Mouse (Mus musculus): ENCODE results near the gene Vamp3. TPM values are rescaled to one million over a fixed set of nuclear protein-coding genes. Genes with fewer than 3 reads are reported as not detected.

Vamp3 gene
- polyA plus RNA-seq, 1 experiment from 2014 or later = 127 TPM

DNA sequence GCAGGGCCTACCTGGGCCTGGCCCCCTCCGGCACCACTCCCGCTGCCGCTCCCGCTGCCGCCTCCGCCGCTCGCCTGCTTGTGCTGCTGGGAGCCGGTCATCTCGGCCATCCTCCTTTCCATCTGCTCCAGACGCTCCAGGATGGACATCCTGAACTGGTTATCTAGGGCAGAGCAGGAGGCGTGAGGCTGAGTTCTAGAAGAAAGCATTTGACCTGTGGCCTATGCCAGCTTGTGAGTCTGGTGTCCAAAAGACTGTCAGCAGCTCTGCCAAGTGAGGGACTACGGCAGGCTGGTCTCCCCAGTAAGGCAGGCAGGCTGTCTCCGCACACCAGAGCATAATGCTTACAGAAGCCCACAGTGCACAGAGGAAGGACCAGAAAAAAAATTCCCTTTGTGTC, 31.1 kb upstream of the Vamp3 start:
- 87% methylated on average over 14 of the region's 14 CpGs for WGBS
- Histone ChIP-seq H3K9me3 (ENCODE audit: low read length) (no peaks in the 10 kb centered on the region), H3K27me3 (ENCODE audit: insufficient read depth, low read length) (no peaks in the 10 kb centered on the region), H3K9ac (replicated peaks; ENCODE audit: low read length) (no peak overlapping the region), H3K36me3 (ENCODE audit: insufficient read depth, low read length) (peaks cover 4% of the 10 kb centered on the region; the same call in 1 of the 2 replicates), H3K27ac (ENCODE audit: low read length) (no peak overlapping the region), H3K4me3 (ENCODE audit: low read length) (no peak overlapping the region), H3K4me1 (ENCODE audit: insufficient read depth, low read length) (peaks cover 7% of the 10 kb centered on the region), H3K4me2 (replicated peaks; ENCODE audit: low read depth, low read length) (no peak overlapping the region)
- no peak for ATAC-seq (ENCODE audit: low FRiP score, low TSS enrichment)

DNA sequence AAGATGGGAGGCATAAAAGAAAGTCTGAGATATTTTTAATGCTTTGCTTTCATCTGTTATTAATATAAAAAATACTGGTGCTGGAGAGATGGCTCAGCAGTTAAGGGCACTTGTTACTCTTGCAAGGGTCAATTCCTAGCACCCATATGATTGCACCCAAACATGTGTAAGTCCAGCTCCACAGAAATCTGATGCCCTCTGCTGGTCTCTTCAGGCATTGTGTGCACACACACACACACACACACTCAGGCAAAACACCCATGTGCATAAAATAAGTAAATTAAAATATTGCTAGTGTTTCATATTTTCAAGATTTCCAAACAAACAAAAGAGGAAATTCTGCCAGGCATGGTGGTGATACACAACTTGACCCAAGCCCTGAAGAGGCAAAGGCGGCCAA, 29.6 kb upstream of the Vamp3 start:
- H3K9me3 ChIP-seq (ENCODE audit: low read length) = no peaks in the 10 kb centered on the region
- no peaks in the 10 kb centered on the region for H3K27me3 ChIP-seq (ENCODE audit: insufficient read depth, low read length)
- H3K9ac ChIP-seq (replicated peaks; ENCODE audit: low read length) = no peak overlapping the region
- H3K27ac ChIP-seq (ENCODE audit: low read length) = no peak overlapping the region
- 100% methylated on average over 1 of the region's 1 CpGs for WGBS
- H3K4me2 ChIP-seq (replicated peaks; ENCODE audit: low read depth, low read length) = no peak overlapping the region
- H3K4me1 ChIP-seq (ENCODE audit: insufficient read depth, low read length) = peaks cover 7% of the 10 kb centered on the region
- peaks cover 4% of the 10 kb centered on the region; the same call in 1 of the 2 replicates for H3K36me3 ChIP-seq (ENCODE audit: insufficient read depth, low read length)
- H3K4me3 ChIP-seq (ENCODE audit: low read length) = no peak overlapping the region
- no peak for ATAC-seq (ENCODE audit: low FRiP score, low TSS enrichment)

DNA sequence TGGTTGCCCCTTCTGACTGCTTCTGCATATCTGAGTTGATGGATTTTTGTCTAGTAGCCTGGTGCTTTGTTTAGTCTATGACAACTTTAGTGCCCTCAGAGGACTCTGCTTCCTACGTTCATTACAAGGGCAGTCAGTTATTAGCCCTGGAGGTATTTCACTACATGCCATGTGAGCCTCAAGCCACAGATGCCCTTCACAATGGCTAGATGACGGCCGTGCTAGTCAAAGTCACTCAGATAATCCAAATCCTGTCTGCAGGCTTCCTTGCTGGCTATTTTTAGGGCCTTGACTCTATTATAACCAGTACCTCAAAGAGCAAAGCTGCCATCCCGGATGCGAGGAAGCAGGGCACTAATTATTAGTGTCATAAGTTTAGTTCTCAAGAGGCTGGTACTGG, 25.3 kb upstream of the Vamp3 start:
- Histone ChIP-seq H3K4me2 (replicated peaks; ENCODE audit: low read depth, low read length) (no peak overlapping the region), H3K4me1 (ENCODE audit: insufficient read depth, low read length) (0 out of 2 replicates have a peak, but pooled peaks cover 5% of the 10 kb centered on the region), H3K9me3 (ENCODE audit: low read length) (no peaks in the 10 kb centered on the region), H3K4me3 (ENCODE audit: low read length) (no peak overlapping the region), H3K36me3 (ENCODE audit: insufficient read depth, low read length) (peaks cover 8% of the 10 kb centered on the region), H3K27me3 (ENCODE audit: insufficient read depth, low read length) (no peaks in the 10 kb centered on the region), H3K27ac (ENCODE audit: low read length) (no peak overlapping the region), H3K9ac (replicated peaks; ENCODE audit: low read length) (no peak overlapping the region)
- 73% methylated on average over 5 of the region's 5 CpGs for WGBS
- no peak for ATAC-seq (ENCODE audit: low FRiP score, low TSS enrichment)

DNA sequence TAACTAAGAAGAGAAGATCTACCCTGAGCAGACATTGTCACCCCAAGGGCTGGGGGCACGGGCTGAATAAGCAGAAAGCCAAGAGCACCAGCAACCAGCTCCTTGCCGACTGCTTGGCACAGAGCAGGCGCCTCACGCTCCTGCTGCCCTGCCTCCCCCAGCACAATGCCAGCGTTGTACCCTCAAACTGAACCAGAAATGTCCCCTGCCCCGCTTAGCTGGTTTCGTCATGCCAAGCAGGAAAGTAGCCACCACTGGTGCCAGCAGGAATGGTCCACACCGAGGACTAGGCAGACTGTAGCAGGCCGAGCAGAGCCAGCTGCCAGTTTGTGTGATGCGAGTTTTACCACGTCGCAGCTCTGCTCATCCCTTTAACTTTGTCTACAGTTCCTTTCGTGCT, 24.2 kb upstream of the Vamp3 start:
- ATAC-seq (ENCODE audit: low FRiP score, low TSS enrichment) = no peak
- WGBS = 87% methylated on average over 13 of the region's 13 CpGs
- H3K4me3 ChIP-seq (ENCODE audit: low read length) = no peak overlapping the region
- no peak overlapping the region for H3K27ac ChIP-seq (ENCODE audit: low read length)
- H3K27me3 ChIP-seq (ENCODE audit: insufficient read depth, low read length) = no peaks in the 10 kb centered on the region
- 0 out of 2 replicates have a peak, but pooled peaks cover 5% of the 10 kb centered on the region for H3K4me1 ChIP-seq (ENCODE audit: insufficient read depth, low read length)
- peaks cover 5% of the 10 kb centered on the region for H3K36me3 ChIP-seq (ENCODE audit: insufficient read depth, low read length)
- H3K9ac ChIP-seq (replicated peaks; ENCODE audit: low read length) = no peak overlapping the region
- no peaks in the 10 kb centered on the region for H3K9me3 ChIP-seq (ENCODE audit: low read length)
- H3K4me2 ChIP-seq (replicated peaks; ENCODE audit: low read depth, low read length) = no peak overlapping the region

DNA sequence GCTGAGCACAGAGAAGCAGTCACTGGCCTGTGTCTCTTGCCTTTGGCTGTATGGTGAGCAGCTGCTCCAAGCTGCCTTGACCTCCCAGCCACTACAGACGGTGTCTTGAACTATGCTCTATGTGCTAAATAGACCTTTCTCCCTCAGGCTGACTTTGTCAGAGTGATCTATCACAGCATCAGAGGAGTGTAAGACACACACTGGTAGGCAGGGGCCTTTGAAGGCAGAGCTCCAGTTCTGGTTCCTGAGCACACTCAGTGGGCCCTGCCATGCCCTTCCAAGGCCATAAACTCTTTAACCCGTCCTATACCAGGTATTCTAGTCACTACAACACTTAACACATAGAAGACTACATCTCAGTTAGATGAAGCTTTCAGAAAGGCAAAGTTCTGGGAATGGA, 23.6 kb upstream of the Vamp3 start:
- Histone ChIP-seq H3K27ac (ENCODE audit: low read length) (0 out of 2 replicates have a peak overlapping the region, but pooled peaks have one; percentile 21), H3K4me2 (replicated peaks; ENCODE audit: low read depth, low read length) (no peak overlapping the region), H3K27me3 (ENCODE audit: insufficient read depth, low read length) (no peaks in the 10 kb centered on the region), H3K9me3 (ENCODE audit: low read length) (no peaks in the 10 kb centered on the region), H3K9ac (replicated peaks; ENCODE audit: low read length) (no peak overlapping the region), H3K4me3 (ENCODE audit: low read length) (no peak overlapping the region), H3K4me1 (ENCODE audit: insufficient read depth, low read length) (0 out of 2 replicates have a peak, but pooled peaks cover 5% of the 10 kb centered on the region), H3K36me3 (ENCODE audit: insufficient read depth, low read length) (peaks cover 5% of the 10 kb centered on the region)
- peak; percentile 70 for ATAC-seq (ENCODE audit: low FRiP score, low TSS enrichment)
- WGBS = 46% methylated on average over 2 of the region's 2 CpGs

DNA sequence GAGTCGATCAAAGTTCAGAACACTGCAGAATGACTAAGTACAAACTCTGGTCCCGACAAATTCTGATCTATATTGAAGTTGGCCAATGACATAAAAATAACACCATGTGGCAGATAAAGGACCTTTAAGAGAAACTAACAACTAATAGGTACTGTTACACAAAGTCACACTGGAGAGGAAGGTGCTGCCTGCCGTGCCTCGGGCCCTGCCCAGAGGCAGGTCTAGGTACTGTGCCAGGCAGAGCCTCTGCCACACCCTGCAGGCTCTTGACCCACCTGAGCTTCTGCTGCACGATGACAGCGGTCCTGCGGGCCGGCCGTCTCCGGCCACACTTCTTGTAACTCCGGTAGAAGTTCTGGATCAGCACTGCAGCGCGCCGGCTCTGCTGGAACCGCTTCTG, 17.1 kb upstream of the Vamp3 start:
- Histone ChIP-seq H3K4me3 (ENCODE audit: low read length) (no peak overlapping the region), H3K36me3 (ENCODE audit: insufficient read depth, low read length) (peaks cover 5% of the 10 kb centered on the region; the same call in 1 of the 2 replicates), H3K27ac (ENCODE audit: low read length) (no peak overlapping the region), H3K27me3 (ENCODE audit: insufficient read depth, low read length) (no peaks in the 10 kb centered on the region), H3K9me3 (ENCODE audit: low read length) (no peaks in the 10 kb centered on the region), H3K4me2 (replicated peaks; ENCODE audit: low read depth, low read length) (no peak overlapping the region), H3K9ac (replicated peaks; ENCODE audit: low read length) (no peak overlapping the region), H3K4me1 (ENCODE audit: insufficient read depth, low read length) (no peaks in the 10 kb centered on the region)
- 96% methylated on average over 15 of the region's 15 CpGs for WGBS
- no peak for ATAC-seq (ENCODE audit: low FRiP score, low TSS enrichment)

DNA sequence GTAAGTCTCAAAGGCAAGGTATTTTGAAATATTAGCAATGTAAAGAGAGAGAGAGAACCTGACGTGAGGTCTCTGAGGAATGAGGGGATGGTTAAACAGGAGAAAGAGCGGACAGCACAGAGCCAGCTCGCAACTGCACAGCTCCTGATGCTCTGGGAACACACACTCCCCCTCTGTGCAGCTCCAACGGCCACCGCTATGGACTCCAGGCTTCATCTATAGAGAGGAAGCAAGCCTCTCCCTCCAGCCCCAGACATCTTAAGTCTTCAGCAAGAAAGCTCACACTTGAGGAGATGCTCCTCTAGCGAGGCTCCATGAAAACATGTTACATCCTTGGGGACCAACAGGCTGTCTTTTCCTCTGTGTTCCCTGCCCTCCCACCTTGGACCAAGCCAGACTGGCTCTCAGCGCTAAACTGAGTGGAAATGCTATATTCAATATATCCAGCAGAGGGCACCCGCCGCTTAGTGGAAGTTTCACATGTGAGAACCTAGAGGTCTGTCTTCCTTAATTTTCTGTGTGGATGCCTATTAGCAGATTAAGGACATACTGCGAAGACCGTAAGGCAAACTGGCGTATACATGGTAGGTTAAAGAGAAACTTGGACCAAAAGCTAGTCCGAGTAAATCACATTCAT, 15.5 kb upstream of the Vamp3 start:
- peak; percentile 61; the same call in 1 of the 2 replicates for ATAC-seq (ENCODE audit: low FRiP score, low TSS enrichment)
- H3K4me1 ChIP-seq (ENCODE audit: insufficient read depth, low read length) = no peaks in the 10 kb centered on the region
- H3K36me3 ChIP-seq (ENCODE audit: insufficient read depth, low read length) = no peaks in the 10 kb centered on the region
- no peak overlapping the region for H3K27ac ChIP-seq (ENCODE audit: low read length)
- 55% methylated on average over 13 of the region's 13 CpGs for WGBS
- H3K9me3 ChIP-seq (ENCODE audit: low read length) = no peaks in the 10 kb centered on the region
- no peak overlapping the region for H3K4me3 ChIP-seq (ENCODE audit: low read length)
- no peak overlapping the region for H3K9ac ChIP-seq (replicated peaks; ENCODE audit: low read length)
- H3K4me2 ChIP-seq (replicated peaks; ENCODE audit: low read depth, low read length) = no peak overlapping the region
- H3K27me3 ChIP-seq (ENCODE audit: insufficient read depth, low read length) = no peaks in the 10 kb centered on the region

DNA sequence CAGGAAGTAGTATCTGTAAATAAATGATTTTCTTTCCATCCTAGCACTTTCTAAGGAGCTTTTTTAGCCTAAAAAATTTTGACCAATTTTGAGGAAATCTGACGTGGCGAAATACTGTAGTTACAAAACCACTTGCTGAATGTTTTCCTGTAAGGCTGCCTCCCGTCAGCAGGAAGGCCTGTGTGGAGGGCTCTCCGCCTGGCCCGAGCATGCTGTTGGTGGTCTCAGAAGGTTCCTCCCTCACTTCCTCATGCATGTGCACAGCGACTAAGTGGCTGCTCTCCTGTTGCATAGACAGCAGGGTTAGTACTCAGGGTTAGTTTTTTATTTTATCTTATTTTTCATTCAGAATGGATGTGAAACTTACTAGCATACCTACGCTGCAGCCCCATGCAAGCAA, 13.2 kb upstream of the Vamp3 start:
- WGBS = 87% methylated on average over 7 of the region's 7 CpGs
- no peak overlapping the region for H3K27ac ChIP-seq (ENCODE audit: low read length)

DNA sequence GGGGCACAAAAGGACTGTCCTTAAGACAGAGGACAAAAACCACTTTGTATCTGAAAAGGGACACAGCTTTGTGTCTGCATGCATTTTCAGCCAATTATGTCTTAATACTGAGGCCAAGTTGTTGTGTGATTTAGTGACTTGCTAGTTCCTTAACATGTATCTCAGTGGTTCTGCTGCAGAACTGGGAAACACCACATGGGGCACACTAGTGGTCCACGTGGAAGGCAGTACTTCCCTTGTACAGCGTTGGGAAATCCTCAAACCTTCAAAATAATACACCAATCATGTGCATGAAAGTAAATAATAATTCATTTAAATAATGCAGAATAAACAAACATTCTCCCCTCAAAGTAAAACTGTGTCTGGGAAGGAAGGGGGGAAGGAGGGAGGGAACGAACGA, 11.0 kb upstream of the Vamp3 start:
- no peak overlapping the region for H3K4me3 ChIP-seq (ENCODE audit: low read length)
- no peaks in the 10 kb centered on the region for H3K9me3 ChIP-seq (ENCODE audit: low read length)
- no peaks in the 10 kb centered on the region for H3K36me3 ChIP-seq (ENCODE audit: insufficient read depth, low read length)
- no peak overlapping the region for H3K27ac ChIP-seq (ENCODE audit: low read length)
- 73% methylated on average over 4 of the region's 4 CpGs for WGBS
- no peak for ATAC-seq (ENCODE audit: low FRiP score, low TSS enrichment)
- H3K4me1 ChIP-seq (ENCODE audit: insufficient read depth, low read length) = no peaks in the 10 kb centered on the region
- H3K9ac ChIP-seq (replicated peaks; ENCODE audit: low read length) = no peak overlapping the region
- no peak overlapping the region for H3K4me2 ChIP-seq (replicated peaks; ENCODE audit: low read depth, low read length)
- no peaks in the 10 kb centered on the region for H3K27me3 ChIP-seq (ENCODE audit: insufficient read depth, low read length)

More for the DNA sequence above, 13.2 kb upstream of the Vamp3 start:
- Histone ChIP-seq H3K36me3 (ENCODE audit: insufficient read depth, low read length) (no peaks in the 10 kb centered on the region), H3K27me3 (ENCODE audit: insufficient read depth, low read length) (no peaks in the 10 kb centered on the region), H3K9me3 (ENCODE audit: low read length) (no peaks in the 10 kb centered on the region), H3K4me3 (ENCODE audit: low read length) (no peak overlapping the region), H3K9ac (replicated peaks; ENCODE audit: low read length) (no peak overlapping the region), H3K4me2 (replicated peaks; ENCODE audit: low read depth, low read length) (no peak overlapping the region), H3K4me1 (ENCODE audit: insufficient read depth, low read length) (no peaks in the 10 kb centered on the region)
- no peak for ATAC-seq (ENCODE audit: low FRiP score, low TSS enrichment)

DNA sequence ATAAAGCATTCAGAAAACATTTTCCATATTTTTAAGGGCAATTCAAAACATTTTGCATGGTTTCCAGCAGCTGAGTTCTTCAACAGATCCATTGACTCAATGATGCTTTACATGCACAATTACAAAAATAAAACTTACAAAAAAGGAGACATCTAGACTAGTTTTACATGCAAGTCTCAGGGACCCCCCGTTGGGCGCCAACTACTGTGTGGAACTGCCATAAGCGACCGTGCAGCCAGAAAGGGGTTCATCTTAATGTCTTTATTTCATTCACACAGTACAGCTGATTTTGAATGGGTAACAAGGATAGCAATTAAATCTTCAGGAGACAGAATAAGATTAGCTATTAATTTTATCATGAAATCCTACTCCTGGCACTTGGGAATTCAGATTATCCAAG, 1.8 kb upstream of the Vamp3 start:
- H3K9ac ChIP-seq (replicated peaks; ENCODE audit: low read length) = no peak overlapping the region
- no peaks in the 10 kb centered on the region for H3K27me3 ChIP-seq (ENCODE audit: insufficient read depth, low read length)
- H3K4me2 ChIP-seq (replicated peaks; ENCODE audit: low read depth, low read length) = no peak overlapping the region
- no peak overlapping the region for H3K27ac ChIP-seq (ENCODE audit: low read length)
- H3K4me1 ChIP-seq (ENCODE audit: insufficient read depth, low read length) = peaks cover 10% of the 10 kb centered on the region
- H3K4me3 ChIP-seq (ENCODE audit: low read length) = no peak overlapping the region
- H3K36me3 ChIP-seq (ENCODE audit: insufficient read depth, low read length) = peaks cover 12% of the 10 kb centered on the region; the same call in 1 of the 2 replicates
- H3K9me3 ChIP-seq (ENCODE audit: low read length) = peaks cover 11% of the 10 kb centered on the region
- 97% methylated on average over 4 of the region's 4 CpGs for WGBS
- ATAC-seq (ENCODE audit: low FRiP score, low TSS enrichment) = no peak

Data from kidney, embryonic 16.5 days (tissue).